Mouse (Mus musculus): ENCODE data around the gene Klhl29. TPM values are rescaled to one million over a fixed set of nuclear protein-coding genes. Genes with fewer than 3 reads are reported as not detected.

Gene Klhl29
- polyA plus RNA-seq (2015; fragmentation: Nextera tagmentation; extraction: Ambion mirVana): 2.2 and 2.3 TPM in 2 replicates

DNA sequence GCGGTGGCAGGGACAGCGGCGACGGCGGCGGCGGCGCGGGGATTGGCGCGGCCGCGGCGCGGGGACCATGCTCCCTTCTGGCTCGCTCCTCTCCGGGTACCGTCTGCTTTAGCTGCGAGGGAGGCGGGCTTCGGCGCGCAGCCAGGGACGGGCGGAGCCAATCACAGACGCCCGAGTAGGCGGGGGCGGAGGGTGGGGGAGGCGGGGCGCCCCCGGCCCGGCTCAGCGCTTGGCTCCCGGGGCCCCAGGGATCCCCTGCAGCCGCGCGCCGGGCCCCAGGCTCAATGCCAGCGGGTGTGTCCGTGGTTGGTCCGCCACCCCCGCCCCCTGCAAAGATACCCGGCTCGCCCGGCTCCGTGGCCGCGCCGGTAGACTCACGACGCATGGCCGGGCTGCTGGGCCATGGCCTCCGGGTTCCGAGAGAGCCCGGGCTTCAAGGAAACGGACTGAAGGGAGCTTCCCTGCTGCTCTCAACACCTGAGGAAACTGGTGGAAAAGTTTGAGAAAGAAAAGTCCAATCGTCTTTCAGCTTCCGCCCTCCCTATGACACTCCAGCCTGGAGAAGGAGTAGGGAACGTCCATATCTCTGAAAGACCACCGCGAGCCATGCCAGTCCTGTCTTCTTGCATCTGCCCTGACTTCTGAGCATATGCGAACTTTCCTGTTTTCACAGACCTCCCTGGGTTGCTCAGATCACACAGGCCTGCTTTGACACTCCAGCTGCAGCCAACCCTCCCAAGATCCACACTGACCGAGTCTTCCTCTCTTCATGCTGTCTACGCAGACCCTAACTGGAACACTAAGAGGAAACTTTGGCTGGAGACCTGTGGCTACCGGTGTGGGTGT, at the start of gene Klhl29:
Gene Klhl29, minus strand, starts transcription at position 67 of the 846 bp plus-strand sequence.
- H3K27me3 ChIP-seq: 0 out of 2 replicates have a peak, but pooled peaks cover 5% of the 10 kb centered on the region
- H3K4me3 ChIP-seq: peak within 1 kb of the TSS; percentile 88
- H3K9ac ChIP-seq: peak within 1 kb of the TSS; percentile 87
- peak within 1 kb of the TSS; percentile 81 for H3K27ac ChIP-seq
- WGBS: under 1% methylated on average over 53 of the region's 66 CpGs
- no peaks in the 10 kb centered on the region for H3K9me3 ChIP-seq
- peaks cover 20% of the 10 kb centered on the region for H3K4me1 ChIP-seq
- peak within 1 kb of the TSS; percentile 99 for H3K4me2 ChIP-seq (replicated peaks)
- ATAC-seq (ENCODE audit: low FRiP score, low read depth): peak; percentile 94
- no peaks in the 10 kb centered on the region for H3K36me3 ChIP-seq

DNA sequence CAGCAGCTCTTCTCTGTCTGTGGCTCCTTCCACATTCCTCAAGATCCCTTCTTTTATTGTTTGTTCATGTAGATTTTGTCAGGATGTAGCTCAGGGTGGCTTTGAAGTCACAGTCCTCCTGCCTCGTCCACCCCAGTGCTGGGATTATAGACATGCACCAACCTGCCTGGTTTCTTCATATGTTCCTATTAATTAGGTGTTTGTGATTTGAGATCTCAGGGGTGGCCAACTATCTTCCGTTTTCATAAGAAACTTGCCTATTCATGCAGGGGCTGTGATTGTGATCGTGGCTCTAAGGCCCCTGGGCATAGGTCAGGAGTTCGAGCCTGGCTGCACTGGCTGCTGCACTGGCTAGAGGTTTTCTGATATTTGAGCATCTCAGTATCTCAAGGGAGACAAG, 49.8 kb upstream of the Klhl29 start:
- Histone ChIP-seq H3K27ac (no peak overlapping the region), H3K27me3 (no peaks in the 10 kb centered on the region), H3K9ac (no peak overlapping the region), H3K4me3 (no peak overlapping the region), H3K4me2 (replicated peaks) (no peak overlapping the region), H3K36me3 (no peaks in the 10 kb centered on the region), H3K9me3 (no peaks in the 10 kb centered on the region), H3K4me1 (no peaks in the 10 kb centered on the region)
- 58% methylated on average over 4 of the region's 4 CpGs for WGBS
- no peak for ATAC-seq (ENCODE audit: low FRiP score, low read depth)

DNA sequence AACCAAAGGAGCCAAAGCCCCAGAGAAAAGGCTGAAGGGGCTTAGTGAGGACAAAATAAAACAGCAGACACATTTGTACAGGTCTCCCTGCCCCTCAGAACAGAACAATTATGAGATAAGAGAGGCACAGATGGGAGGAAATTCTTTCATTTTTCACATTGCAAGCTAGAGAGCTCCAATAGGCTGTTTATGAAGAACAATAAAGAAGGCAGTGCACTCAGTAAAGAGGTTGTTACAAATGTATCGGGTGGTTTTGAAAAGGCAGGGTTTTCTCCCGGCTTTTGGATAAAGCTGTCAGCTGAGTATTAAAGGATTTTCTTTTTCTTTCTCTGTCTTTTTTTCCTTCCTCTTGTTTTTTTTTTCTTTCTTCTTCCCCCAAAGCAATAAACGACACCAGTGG, 40.3 kb upstream of the Klhl29 start:
- H3K9ac ChIP-seq: no peak overlapping the region
- no peaks in the 10 kb centered on the region for H3K27me3 ChIP-seq
- no peak overlapping the region for H3K4me2 ChIP-seq (replicated peaks)
- H3K27ac ChIP-seq: no peak overlapping the region
- no peak overlapping the region for H3K4me3 ChIP-seq
- no peaks in the 10 kb centered on the region for H3K9me3 ChIP-seq
- peaks cover 11% of the 10 kb centered on the region for H3K4me1 ChIP-seq
- ATAC-seq (ENCODE audit: low FRiP score, low read depth): no peak
- 56% methylated on average over 3 of the region's 3 CpGs for WGBS
- no peaks in the 10 kb centered on the region for H3K36me3 ChIP-seq

GRCm38 (mm10) chr12:5413976-5414375, 38.5 kb upstream of the Klhl29 start:
- no peak overlapping the region for H3K27ac ChIP-seq
- H3K4me1 ChIP-seq: peaks cover 19% of the 10 kb centered on the region
- ATAC-seq (ENCODE audit: low FRiP score, low read depth): no peak
- no peaks in the 10 kb centered on the region for H3K27me3 ChIP-seq
- no peaks in the 10 kb centered on the region for H3K36me3 ChIP-seq
- H3K9ac ChIP-seq: no peak overlapping the region
- H3K9me3 ChIP-seq: no peaks in the 10 kb centered on the region
- H3K4me3 ChIP-seq: no peak overlapping the region
- no peak overlapping the region for H3K4me2 ChIP-seq (replicated peaks)

GRCm38 (mm10) chr12:5411761-5412537, 36.5 kb upstream of the Klhl29 start:
- H3K9ac ChIP-seq: no peak overlapping the region
- no peak overlapping the region for H3K27ac ChIP-seq
- no peak overlapping the region for H3K4me3 ChIP-seq
- WGBS: 66% methylated on average over 13 of the region's 13 CpGs
- H3K27me3 ChIP-seq: no peaks in the 10 kb centered on the region
- no peak overlapping the region for H3K4me2 ChIP-seq (replicated peaks)
- no peaks in the 10 kb centered on the region for H3K9me3 ChIP-seq
- no peak for ATAC-seq (ENCODE audit: low FRiP score, low read depth)
- H3K4me1 ChIP-seq: peaks cover 19% of the 10 kb centered on the region
- H3K36me3 ChIP-seq: no peaks in the 10 kb centered on the region

DNA sequence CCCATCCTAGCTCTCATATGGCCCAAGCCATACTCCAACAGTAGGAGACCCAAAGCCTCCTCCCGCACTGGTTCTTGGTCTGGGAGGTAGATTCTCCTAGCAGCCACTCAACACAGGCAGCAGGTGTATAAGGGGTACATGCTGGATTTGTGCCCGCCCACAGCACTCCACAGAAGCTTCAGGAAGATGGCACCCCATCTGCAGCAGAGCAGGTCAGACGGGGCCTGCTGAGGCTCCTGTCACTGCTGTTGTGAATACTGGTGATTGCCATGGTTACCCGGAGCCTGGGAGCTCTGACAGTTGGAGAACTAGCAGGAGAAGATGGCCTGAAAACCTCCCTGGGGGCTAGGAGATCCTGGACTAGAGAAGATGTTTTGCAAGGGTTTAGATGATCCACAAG, 35.9 kb upstream of the Klhl29 start:
- no peak for ATAC-seq (ENCODE audit: low FRiP score, low read depth)

DNA sequence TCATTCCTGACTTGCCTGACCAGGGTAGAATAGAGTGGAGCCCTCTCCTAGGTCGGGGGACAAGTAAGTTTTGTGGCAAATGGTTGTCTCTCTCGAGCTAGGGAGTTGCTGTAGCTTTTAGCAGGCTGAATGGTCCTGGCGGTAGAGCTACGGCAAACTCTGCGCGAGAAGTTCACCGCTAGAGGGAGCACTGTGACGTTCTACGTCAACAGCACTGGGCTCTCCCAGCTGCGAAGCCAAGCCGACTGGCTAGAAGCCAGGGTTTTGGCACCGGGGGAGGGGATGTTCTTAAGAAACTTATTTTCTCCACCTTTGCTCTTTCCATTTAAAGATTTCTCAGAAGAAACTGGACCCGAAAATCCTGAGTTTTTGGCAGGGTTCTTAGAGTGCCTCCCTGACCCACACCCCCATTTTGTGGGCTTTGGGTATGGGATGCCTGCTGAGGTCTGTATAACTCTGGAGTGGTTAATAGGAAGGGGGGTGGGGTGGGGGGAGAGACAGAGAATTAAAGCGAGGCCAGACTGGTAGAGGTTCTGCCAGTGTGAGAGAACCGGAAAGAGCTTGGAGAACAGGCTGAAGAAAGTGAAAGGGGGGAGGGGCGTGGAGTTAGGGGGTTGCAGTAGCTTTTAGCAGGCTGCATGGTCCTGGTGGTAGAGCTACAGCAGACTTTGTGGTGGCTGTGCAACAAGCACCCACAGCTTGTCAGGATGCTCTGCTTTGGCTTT, 35.1 kb upstream of the Klhl29 start:
- Histone ChIP-seq H3K9ac (no peak overlapping the region), H3K27me3 (no peaks in the 10 kb centered on the region), H3K27ac (peak overlapping the region; percentile 39; the same call in 1 of the 2 replicates), H3K4me3 (peak overlapping the region; percentile 27), H3K4me2 (replicated peaks) (peak overlapping the region; percentile 58), H3K9me3 (no peaks in the 10 kb centered on the region), H3K36me3 (no peaks in the 10 kb centered on the region), H3K4me1 (peaks cover 19% of the 10 kb centered on the region)
- peak; percentile 93 for ATAC-seq (ENCODE audit: low FRiP score, low read depth)
- WGBS: 4% methylated on average over 16 of the region's 16 CpGs

More for the DNA sequence above, 35.9 kb upstream of the Klhl29 start:
- Histone ChIP-seq H3K9me3 (no peaks in the 10 kb centered on the region), H3K4me1 (peaks cover 19% of the 10 kb centered on the region), H3K36me3 (no peaks in the 10 kb centered on the region), H3K9ac (no peak overlapping the region), H3K4me3 (no peak overlapping the region), H3K4me2 (replicated peaks) (peak overlapping the region; percentile 58; the same call in 1 of the 2 replicates), H3K27me3 (no peaks in the 10 kb centered on the region), H3K27ac (no peak overlapping the region)
- 75% methylated on average over 4 of the region's 4 CpGs for WGBS

DNA sequence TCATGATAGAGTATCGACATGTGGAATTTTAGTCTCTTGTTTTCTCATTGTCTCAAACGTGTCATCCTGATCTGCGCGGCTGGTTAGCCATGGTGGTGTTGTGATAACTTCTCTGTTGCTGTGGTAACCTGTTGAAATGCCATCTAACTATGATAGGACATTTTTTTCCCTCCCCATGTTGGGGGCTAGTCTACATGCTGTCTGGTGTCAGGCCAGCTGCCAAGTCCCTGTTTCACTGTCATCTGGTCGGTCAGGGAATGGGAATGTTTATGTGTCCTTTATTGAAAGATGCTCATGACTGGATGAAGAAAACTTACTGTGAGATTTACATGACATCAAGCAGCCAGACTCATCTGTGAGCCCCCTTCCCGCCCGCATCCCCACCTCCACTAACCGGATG, 31.7 kb upstream of the Klhl29 start:
- peaks cover 19% of the 10 kb centered on the region for H3K4me1 ChIP-seq
- H3K36me3 ChIP-seq: no peaks in the 10 kb centered on the region
- ATAC-seq (ENCODE audit: low FRiP score, low read depth): no peak
- no peak overlapping the region for H3K9ac ChIP-seq
- H3K4me3 ChIP-seq: no peak overlapping the region
- H3K27me3 ChIP-seq: no peaks in the 10 kb centered on the region
- WGBS: 91% methylated on average over 8 of the region's 8 CpGs
- H3K4me2 ChIP-seq (replicated peaks): no peak overlapping the region
- H3K9me3 ChIP-seq: no peaks in the 10 kb centered on the region
- H3K27ac ChIP-seq: no peak overlapping the region

DNA sequence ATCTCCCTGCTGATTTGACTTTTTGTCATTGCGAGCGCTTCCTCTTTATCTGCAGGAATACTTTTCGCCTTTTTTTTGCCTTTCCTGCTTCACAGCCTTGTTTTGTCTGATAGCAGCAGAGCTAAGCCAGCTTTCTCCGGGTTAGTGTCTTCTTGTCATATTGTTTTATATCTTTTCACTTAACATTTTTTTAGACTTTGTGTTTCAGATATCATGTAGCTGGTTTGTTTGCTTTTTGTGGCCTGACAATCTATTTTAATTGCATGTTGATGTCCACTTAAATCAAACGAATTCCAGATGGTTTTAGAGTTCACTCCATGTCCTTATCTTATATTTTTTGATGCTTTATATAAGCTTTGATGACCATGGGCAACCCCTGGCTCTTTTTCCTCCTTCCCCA, 21.9 kb upstream of the Klhl29 start:
- H3K4me2 ChIP-seq (replicated peaks): no peak overlapping the region
- no peak overlapping the region for H3K27ac ChIP-seq
- H3K4me1 ChIP-seq: no peaks in the 10 kb centered on the region; the same call in 1 of the 2 replicates
- no peaks in the 10 kb centered on the region for H3K27me3 ChIP-seq
- no peak for ATAC-seq (ENCODE audit: low FRiP score, low read depth)
- 70% methylated on average over 5 of the region's 5 CpGs for WGBS
- H3K9ac ChIP-seq: no peak overlapping the region
- no peaks in the 10 kb centered on the region for H3K9me3 ChIP-seq
- H3K36me3 ChIP-seq: no peaks in the 10 kb centered on the region
- no peak overlapping the region for H3K4me3 ChIP-seq

DNA sequence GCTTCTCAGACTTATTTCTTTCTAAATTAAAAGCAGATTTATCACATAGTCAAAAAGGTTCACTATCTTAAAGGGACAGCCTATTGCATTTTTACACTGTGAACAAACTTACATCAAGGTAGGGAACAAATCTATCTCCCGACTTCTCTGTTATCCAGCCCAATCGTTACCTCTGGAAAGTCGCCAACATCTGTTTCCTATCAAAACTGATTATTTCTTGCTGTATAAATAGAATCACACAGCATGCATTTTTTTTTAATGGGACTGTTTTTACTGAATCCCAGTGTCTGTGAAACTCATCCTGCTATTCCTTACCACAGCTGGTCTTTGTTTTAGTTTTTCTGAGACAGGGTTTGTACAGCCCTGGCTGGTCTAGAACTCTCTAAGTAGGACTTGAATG, 19.7 kb upstream of the Klhl29 start:
- WGBS: 16% methylated on average over 3 of the region's 3 CpGs
- ATAC-seq (ENCODE audit: low FRiP score, low read depth): peak; percentile 61; the same call in 1 of the 2 replicates
- H3K27ac ChIP-seq: no peak overlapping the region

GRCm38 (mm10) chr12:5387112-5387511, 11.6 kb upstream of the Klhl29 start:
- no peak overlapping the region for H3K27ac ChIP-seq
- 83% methylated on average over 1 of the region's 1 CpGs for WGBS
- H3K4me1 ChIP-seq: no peaks in the 10 kb centered on the region
- ATAC-seq (ENCODE audit: low FRiP score, low read depth): no peak
- H3K9ac ChIP-seq: no peak overlapping the region
- no peaks in the 10 kb centered on the region for H3K9me3 ChIP-seq
- H3K27me3 ChIP-seq: no peaks in the 10 kb centered on the region
- no peak overlapping the region for H3K4me3 ChIP-seq
- H3K36me3 ChIP-seq: no peaks in the 10 kb centered on the region
- no peak overlapping the region for H3K4me2 ChIP-seq (replicated peaks)

More for the DNA sequence above, 19.7 kb upstream of the Klhl29 start:
- H3K4me3 ChIP-seq: no peak overlapping the region
- H3K9me3 ChIP-seq: no peaks in the 10 kb centered on the region
- H3K9ac ChIP-seq: no peak overlapping the region
- H3K36me3 ChIP-seq: no peaks in the 10 kb centered on the region
- H3K4me1 ChIP-seq: no peaks in the 10 kb centered on the region; the same call in 1 of the 2 replicates
- H3K4me2 ChIP-seq (replicated peaks): no peak overlapping the region
- H3K27me3 ChIP-seq: no peaks in the 10 kb centered on the region

DNA sequence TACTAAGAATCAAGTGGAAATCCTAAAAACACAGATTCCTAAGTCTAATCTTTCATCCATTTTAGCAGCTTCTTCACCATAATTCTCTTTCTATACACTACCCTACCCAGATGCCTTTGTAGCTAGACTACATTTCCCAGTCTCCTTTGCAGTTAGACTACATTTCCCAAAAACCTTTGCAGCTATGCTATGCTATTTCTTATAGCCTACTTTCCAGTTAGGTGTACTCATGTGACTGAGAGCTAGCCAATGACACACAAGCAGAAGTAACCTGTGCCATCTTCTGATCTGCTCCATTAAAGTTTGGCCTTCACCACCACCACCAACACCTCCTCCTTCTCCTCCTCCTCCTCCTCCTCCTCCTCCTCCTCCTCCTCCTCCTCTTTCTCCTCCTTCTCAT, 11.2 kb upstream of the Klhl29 start:
- Histone ChIP-seq H3K36me3 (no peaks in the 10 kb centered on the region), H3K27ac (no peak overlapping the region), H3K4me2 (replicated peaks) (no peak overlapping the region), H3K4me3 (no peak overlapping the region), H3K27me3 (no peaks in the 10 kb centered on the region), H3K9me3 (no peaks in the 10 kb centered on the region), H3K9ac (no peak overlapping the region), H3K4me1 (no peaks in the 10 kb centered on the region)
- no peak for ATAC-seq (ENCODE audit: low FRiP score, low read depth)
